Mouse (Mus musculus) limb, embryonic 10.5 days (tissue): ENCODE measurements around the gene Pigk. TPM values are rescaled to one million over a fixed set of nuclear protein-coding genes. Genes with fewer than 3 reads are reported as not detected.

Experiments used
- DNase-seq: peaks from one replicate; pipeline ENCODE4 v3.0.0-alpha.2; 2017; ENCODE audit warnings: low spot score
- H3K27ac ChIP-seq: fragments of 300-500 bp; sonication (generic); 2 replicates; pipeline ENCODE4 v1.5.1; 2016; ENCODE audit warnings: mild to moderate bottlenecking
- H3K27me3 ChIP-seq: fragments of 300-500 bp; sonication (generic); 2 replicates; pipeline ENCODE4 v1.6.1; 2016; ENCODE audit warnings: low read depth, mild to moderate bottlenecking; ENCODE audit not compliant: poor library complexity, severe bottlenecking
- H3K36me3 ChIP-seq: fragments of 300-500 bp; sonication (generic); 2 replicates; pipeline ENCODE4 v1.6.1; 2016; ENCODE audit warnings: mild to moderate bottlenecking, moderate library complexity
- H3K4me1 ChIP-seq: fragments of 300-500 bp; sonication (generic); 2 replicates; pipeline ENCODE4 v1.6.1; 2016
- H3K4me3 ChIP-seq: fragments of 300-500 bp; sonication (generic); 2 replicates; pipeline ENCODE4 v1.5.1; 2016; ENCODE audit warnings: mild to moderate bottlenecking, moderate library complexity
- H3K9me3 ChIP-seq: fragments of 300-500 bp; sonication (generic); replicated peaks from 2 replicates; pipeline ENCODE4 v1.6.1; 2016; ENCODE audit warnings: mild to moderate bottlenecking
- WGBS: fragments of 180-500 bp; shearing (Covaris S2); methylation state at CpG from one replicate; pipeline ENCODE4 v1.1.7; 2016; 5-methylcytosine and 5-hydroxymethylcytosine counted together
- polyA plus RNA-seq: library from polyadenylated mRNA; unstranded; fragments of >200 nt; fragmentation: Nextera tagmentation; extraction: Ambion mirVana; gene quantifications from 2 replicates; pipeline ENCODE4 v1.2.1, GENCODE M21; 2016

Pigk gene
- polyA plus RNA-seq, 1 experiment from 2014 or later = 39.5 TPM

DNA sequence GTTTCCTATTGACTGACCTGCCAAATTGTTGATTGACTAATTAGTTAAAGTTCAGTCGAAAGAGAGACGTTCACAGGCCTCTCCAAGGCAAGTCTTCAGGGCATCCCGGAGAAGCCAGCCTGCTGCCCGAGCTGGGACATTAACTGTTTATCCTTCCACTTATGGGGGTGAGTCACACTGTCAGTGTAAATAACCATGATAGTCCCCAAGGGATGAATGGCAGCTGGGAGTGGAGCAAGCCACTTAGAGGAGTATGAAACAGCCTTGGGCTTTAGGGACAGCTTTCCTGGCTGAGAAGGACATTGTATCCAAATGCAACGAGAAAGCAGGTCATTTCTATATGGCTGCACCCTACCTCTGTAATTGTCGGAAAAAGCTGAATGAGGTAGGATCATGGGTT, 158.7 kb downstream of the Pigk start:
- Histone ChIP-seq H3K4me3 (no peak overlapping the region), H3K27ac (no peak overlapping the region), H3K4me1 (peaks cover 6% of the 10 kb centered on the region), H3K36me3 (no peaks in the 10 kb centered on the region), H3K27me3 (no peaks in the 10 kb centered on the region), H3K9me3 (no peaks in the 10 kb centered on the region)
- 78% methylated on average over 6 of the region's 6 CpGs for WGBS
- no peak for DNase-seq

DNA sequence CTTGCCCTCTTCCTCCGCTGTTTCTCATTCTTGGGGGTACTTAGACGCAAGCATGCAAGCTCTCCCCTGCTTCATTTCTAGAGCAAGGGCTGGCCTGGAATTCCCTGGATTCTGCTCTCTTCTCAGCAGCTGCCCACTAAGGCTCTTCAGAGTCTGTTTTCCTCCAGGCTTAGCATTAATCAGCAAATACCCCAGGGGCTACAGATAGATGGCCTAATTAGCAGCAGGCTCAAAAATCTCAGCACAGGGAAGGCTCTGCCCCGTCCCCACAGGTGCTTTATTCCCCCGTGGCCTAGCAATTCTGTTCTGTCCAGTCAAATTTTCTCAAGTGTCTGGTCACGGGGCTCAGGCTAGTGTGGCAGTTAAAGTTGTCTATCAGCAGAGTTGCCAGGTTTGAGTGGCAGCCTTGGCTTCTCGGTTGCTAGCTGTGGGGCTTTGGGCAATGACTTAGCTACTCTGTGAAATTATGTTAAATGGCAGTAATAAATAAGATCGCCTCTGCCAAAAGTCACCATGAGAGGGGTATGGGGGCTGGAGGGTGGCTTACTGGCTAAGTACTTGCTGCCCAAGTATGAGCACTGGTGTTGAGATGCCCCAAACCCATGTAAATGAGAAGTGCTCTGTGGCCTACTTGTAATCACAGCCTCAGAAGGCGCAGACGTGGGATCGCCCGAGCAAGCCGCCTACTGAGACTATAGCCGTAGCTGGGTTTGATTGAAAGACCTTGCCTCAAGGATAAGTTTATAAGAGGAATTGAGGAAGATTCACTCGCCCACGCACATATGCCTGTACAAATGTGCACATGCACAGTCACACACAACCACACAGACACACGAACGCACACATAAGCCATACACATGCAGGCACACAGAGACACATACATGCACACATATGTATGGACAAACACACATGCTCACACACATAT, 160.8 kb downstream of the Pigk start:
- H3K4me1 ChIP-seq = peaks cover 6% of the 10 kb centered on the region
- no peak overlapping the region for H3K27ac ChIP-seq
- DNase-seq = no peak
- 88% methylated on average over 17 of the region's 17 CpGs for WGBS
- H3K27me3 ChIP-seq = no peaks in the 10 kb centered on the region
- no peak overlapping the region for H3K4me3 ChIP-seq
- H3K9me3 ChIP-seq = no peaks in the 10 kb centered on the region
- no peaks in the 10 kb centered on the region for H3K36me3 ChIP-seq

DNA sequence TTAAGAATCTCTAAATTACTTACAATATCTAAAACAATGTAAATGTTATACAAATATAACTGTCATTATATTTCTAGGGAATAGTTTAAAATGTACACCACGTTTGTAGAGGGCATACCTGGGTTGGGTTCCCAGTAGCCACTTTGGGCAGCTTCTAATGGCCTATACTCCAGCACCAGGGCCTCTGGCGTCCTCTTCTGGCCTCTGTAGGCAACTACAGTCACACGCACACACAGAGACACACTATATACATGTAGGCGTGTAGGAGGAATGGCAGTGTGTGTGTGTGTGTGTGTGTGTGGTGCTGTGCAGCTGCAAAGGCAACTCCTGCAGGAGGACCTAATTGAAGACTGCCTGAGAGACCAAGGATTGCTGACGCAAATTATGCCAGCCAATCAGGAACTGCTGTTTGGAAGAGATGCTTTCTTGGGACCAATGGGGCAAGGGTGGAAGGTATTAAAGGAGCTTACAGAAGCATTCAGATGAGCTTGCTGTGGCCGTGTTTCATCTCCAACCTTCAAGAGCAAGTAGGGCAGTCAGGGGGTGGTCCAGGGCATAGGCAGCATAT, 161.9 kb downstream of the Pigk start:
- Histone ChIP-seq H3K27me3 (no peaks in the 10 kb centered on the region), H3K4me3 (no peak overlapping the region), H3K4me1 (peaks cover 6% of the 10 kb centered on the region), H3K36me3 (no peaks in the 10 kb centered on the region), H3K9me3 (no peaks in the 10 kb centered on the region), H3K27ac (no peak overlapping the region)
- DNase-seq = no peak
- WGBS = 84% methylated on average over 6 of the region's 6 CpGs

DNA sequence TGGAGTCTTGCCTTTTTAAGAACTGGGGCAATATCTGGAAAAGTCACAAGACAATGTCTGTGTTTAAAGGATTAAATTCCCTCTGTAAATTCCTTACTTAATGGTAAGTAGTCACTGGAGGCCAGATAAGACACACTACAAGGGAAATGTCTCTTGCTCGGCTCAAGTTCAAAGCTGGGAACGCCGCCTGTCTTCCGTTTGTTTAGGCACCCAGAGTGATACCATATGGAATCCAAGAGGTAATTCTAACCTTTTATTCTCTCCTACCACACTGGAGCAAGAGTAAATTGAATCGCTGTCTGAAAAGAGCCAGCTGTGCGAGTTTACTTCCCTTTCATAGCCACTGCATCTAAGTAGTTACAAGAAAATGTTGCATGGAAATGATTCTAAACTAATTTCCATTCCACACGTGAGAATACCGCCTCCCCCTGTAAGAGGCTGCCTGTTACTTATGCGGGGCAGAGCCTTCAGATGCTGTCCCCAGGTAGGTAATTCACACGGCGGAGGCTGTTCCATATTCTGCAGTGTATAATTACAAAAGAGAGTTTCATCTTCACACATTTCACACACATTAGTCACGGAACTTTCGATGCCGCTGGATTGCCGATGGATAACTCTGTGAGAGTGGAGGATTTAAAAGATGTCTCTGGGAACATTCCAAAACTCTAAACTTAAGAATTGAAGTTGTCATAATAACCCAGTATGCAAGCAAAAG, 166.4 kb downstream of the Pigk start:
- Histone ChIP-seq H3K27me3 (no peaks in the 10 kb centered on the region), H3K4me1 (no peaks in the 10 kb centered on the region; the same call in 1 of the 2 replicates), H3K4me3 (no peak overlapping the region), H3K27ac (no peak overlapping the region), H3K9me3 (no peaks in the 10 kb centered on the region), H3K36me3 (no peaks in the 10 kb centered on the region)
- 68% methylated on average over 15 of the region's 15 CpGs for WGBS
- no peak for DNase-seq

DNA sequence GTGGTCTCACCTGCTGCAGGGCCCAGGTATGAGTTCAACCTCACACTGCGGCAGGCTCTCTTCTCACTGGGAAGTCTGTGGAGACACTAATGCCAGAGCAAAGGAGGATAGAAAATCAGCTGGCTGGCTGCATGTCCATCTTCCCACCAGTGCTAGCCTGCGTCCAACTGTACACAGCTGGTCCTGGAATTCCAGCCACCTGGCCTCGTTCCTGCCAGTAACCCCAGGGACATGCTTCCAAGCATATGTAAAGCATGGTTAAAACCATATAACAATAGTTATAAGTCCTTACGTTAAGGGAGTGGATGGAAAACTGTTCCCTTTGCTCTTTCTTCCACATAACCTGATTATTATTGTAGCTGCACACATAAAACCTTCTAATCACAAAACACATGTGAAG, 167.8 kb downstream of the Pigk start:
- Histone ChIP-seq H3K27ac (no peak overlapping the region), H3K9me3 (no peaks in the 10 kb centered on the region), H3K4me1 (no peaks in the 10 kb centered on the region; the same call in 1 of the 2 replicates), H3K36me3 (no peaks in the 10 kb centered on the region), H3K27me3 (no peaks in the 10 kb centered on the region), H3K4me3 (no peak overlapping the region)
- 89% methylated on average over 4 of the region's 4 CpGs for WGBS
- no peak for DNase-seq

DNA sequence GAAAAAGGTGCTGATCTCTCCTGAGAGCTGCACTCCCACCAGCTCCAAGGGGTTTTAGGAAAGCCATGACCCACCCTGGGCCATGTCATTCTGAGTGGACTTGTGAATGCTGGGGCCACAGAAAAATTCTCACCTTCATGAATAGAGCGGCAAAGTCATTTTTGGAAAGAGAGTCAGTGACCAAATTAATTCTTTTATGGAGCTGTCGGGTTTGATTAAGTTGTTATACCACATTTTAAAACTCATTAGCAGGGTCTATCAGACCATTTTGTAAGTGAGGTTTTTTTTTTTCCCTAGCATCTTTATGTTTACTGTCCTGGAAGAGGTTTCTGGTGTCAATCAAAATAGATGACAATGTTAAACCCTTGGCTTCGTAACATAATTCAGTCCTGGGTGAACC, 169.7 kb downstream of the Pigk start:
- Histone ChIP-seq H3K4me1 (no peaks in the 10 kb centered on the region; the same call in 1 of the 2 replicates), H3K9me3 (no peaks in the 10 kb centered on the region), H3K27ac (no peak overlapping the region), H3K36me3 (no peaks in the 10 kb centered on the region), H3K4me3 (no peak overlapping the region), H3K27me3 (no peaks in the 10 kb centered on the region)
- no peak for DNase-seq
- WGBS = 89% methylated on average over 3 of the region's 3 CpGs

DNA sequence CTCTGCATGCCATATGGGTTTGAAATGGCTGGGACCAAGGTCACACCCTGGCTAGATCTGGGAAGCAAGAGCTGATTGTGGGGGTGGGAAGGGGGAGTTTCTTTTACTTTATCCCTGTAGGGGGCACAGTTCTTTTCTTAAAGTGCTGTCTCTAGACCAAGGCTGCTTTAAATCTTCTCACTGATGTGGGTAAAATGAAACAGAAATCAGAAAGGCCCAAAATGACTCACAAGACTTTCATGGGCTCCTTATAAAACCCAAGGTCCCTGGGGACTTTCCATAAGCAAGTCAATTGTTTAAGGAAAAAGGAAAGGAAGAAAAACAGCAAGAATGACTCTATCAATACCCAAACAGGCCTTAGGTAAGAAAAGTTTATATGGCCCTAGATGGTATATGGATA, 172.8 kb downstream of the Pigk start:
- H3K36me3 ChIP-seq = no peaks in the 10 kb centered on the region
- DNase-seq = no peak
- no peaks in the 10 kb centered on the region; the same call in 1 of the 2 replicates for H3K4me1 ChIP-seq
- H3K9me3 ChIP-seq = no peaks in the 10 kb centered on the region
- no peaks in the 10 kb centered on the region for H3K27me3 ChIP-seq
- H3K4me3 ChIP-seq = no peak overlapping the region
- no peak overlapping the region for H3K27ac ChIP-seq

DNA sequence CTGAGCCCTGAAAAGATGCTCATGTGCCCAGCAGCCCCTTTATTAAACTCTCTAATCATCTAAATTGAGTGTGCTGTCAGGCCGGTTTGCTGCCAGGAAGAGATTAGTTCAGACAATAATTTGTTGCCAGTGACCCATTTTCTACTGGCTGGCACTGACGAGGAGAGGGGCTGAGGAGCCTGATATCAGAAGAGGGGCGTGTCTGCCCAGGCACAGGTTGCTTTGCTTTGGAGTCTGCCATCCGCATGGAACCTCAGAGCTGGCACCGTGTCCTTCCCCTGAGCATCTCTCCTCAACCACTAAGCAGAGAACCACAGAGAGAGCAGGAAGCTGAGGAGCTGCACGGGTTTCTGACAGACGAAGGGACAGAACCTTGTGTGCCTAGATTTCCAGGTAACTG, 174.2 kb downstream of the Pigk start:
- H3K4me1 ChIP-seq = no peaks in the 10 kb centered on the region; the same call in 1 of the 2 replicates
- H3K9me3 ChIP-seq = no peaks in the 10 kb centered on the region
- WGBS = 81% methylated on average over 7 of the region's 7 CpGs
- H3K36me3 ChIP-seq = no peaks in the 10 kb centered on the region
- no peak overlapping the region for H3K4me3 ChIP-seq
- no peaks in the 10 kb centered on the region for H3K27me3 ChIP-seq
- no peak overlapping the region for H3K27ac ChIP-seq
- DNase-seq = no peak

DNA sequence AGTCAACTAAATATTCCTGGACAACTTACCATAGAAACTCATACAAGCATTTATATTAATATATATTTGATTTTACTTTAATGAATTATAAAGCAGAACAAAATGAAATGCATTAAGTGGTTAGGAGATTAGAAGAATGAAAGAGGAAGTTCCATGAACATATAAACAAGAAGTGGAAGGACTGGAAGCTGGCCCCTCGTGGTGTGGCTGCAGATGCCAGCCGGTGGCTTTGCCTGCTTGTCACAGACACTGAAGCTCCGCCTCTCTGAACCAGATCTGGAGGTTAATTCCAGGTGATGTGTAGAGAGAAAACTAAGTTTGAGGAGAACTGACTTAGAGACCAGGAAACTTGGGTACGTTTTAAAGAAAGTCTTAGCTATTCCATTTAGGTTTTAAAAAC, 181.0 kb downstream of the Pigk start:
- Histone ChIP-seq H3K36me3 (no peaks in the 10 kb centered on the region), H3K27me3 (no peaks in the 10 kb centered on the region), H3K9me3 (no peaks in the 10 kb centered on the region), H3K27ac (no peak overlapping the region), H3K4me3 (no peak overlapping the region), H3K4me1 (no peaks in the 10 kb centered on the region)
- DNase-seq = no peak
- 67% methylated on average over 4 of the region's 4 CpGs for WGBS

DNA sequence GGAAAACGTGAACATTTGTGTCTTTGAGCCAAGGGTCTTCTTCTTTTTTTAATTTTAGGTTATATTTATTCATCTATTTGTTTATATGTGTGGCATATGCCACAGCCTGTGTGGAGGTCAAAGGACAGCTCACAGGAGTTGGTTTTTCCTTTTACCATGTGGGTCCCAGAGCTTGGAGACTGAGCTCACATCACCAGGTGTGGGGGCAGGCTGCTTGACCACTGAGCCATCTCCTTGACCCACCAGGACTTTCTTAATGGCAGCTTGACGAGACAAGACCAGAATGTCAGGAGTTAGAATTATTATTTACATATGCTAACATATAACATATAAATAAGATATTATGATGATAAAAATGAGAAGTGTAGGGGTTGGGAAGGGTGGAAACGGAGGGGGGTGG, 182.2 kb downstream of the Pigk start:
- no peak for DNase-seq
- Histone ChIP-seq H3K4me1 (no peaks in the 10 kb centered on the region), H3K27ac (no peak overlapping the region), H3K27me3 (no peaks in the 10 kb centered on the region), H3K9me3 (no peaks in the 10 kb centered on the region), H3K4me3 (no peak overlapping the region), H3K36me3 (no peaks in the 10 kb centered on the region)
- WGBS = 78% methylated on average over 3 of the region's 3 CpGs

DNA sequence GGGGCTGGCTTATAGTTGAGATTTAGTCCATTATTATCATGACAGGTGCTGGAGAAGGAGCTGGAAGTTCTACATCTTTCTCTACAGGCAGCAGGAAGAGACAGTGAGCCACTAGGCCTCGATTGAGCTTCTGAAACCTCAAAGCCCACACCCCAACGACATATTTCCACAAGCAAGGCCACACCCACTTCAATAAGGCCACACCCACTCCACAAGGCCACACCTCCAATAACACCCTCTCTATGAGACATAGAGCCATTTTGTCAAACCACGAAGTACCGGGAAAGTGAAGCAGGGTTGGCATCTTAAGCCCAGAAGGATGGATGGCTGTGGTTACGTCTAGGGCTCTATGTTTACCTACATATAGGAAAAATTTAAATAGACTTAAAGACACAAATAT, 183.3 kb downstream of the Pigk start:
- Histone ChIP-seq H3K9me3 (no peaks in the 10 kb centered on the region), H3K36me3 (no peaks in the 10 kb centered on the region), H3K4me1 (no peaks in the 10 kb centered on the region), H3K4me3 (no peak overlapping the region), H3K27me3 (no peaks in the 10 kb centered on the region), H3K27ac (no peak overlapping the region)
- no peak for DNase-seq
- WGBS = 85% methylated on average over 5 of the region's 5 CpGs

DNA sequence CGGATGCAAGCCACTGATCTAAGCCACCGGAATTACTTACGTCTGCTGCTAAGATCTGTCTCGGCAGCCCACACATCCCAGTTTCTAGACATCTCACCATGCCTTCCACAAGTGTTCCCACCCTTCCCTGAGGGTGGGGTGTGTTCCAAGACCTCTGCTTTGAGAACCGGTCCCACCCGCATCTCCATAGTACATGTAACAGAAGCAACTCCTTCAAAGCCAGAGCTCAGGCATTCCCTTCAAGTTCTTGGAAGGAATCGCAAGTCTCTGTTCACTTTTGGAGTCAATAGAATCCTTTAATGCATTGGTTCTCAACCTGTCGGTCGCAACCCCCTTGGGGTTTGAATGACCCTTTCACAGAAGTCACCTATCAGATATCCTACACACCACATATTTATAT, 185.0 kb downstream of the Pigk start:
- Histone ChIP-seq H3K27ac (no peak overlapping the region), H3K4me1 (no peaks in the 10 kb centered on the region), H3K9me3 (no peaks in the 10 kb centered on the region), H3K4me3 (no peak overlapping the region), H3K27me3 (no peaks in the 10 kb centered on the region), H3K36me3 (no peaks in the 10 kb centered on the region)
- no peak for DNase-seq
- WGBS = 93% methylated on average over 9 of the region's 9 CpGs

DNA sequence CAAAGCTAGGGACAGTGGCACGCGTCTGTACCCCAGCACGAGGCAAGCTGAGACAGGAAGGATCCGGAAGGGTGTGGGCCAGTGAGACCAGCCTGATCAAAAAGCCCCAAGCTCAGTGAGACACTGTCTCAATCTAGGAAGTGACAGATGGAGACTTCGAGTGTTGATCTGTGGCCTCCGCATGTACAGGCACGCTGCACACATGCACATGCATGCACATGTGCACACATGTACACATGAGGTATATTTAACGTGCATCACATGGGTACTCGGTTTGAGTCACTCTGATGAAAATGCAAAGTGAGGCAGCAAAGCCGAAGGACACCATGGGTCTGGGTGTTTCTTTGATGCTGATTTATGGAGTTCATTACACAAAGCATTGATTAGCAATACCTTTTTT, 191.1 kb downstream of the Pigk start:
- 87% methylated on average over 10 of the region's 10 CpGs for WGBS
- H3K27ac ChIP-seq = no peak overlapping the region
- DNase-seq = no peak

More for the DNA sequence above, 191.1 kb downstream of the Pigk start:
- no peaks in the 10 kb centered on the region for H3K27me3 ChIP-seq
- H3K9me3 ChIP-seq = no peaks in the 10 kb centered on the region
- no peak overlapping the region for H3K4me3 ChIP-seq
- H3K36me3 ChIP-seq = no peaks in the 10 kb centered on the region
- 0 out of 2 replicates have a peak, but pooled peaks cover 2% of the 10 kb centered on the region for H3K4me1 ChIP-seq
